Mouse (Mus musculus): ENCODE data around the gene Glt8d2. TPM values are rescaled to one million over a fixed set of nuclear protein-coding genes. Genes with fewer than 3 reads are reported as not detected.

The Glt8d2 gene
- polyA plus RNA-seq, 1 experiment = 2.8 TPM

DNA sequence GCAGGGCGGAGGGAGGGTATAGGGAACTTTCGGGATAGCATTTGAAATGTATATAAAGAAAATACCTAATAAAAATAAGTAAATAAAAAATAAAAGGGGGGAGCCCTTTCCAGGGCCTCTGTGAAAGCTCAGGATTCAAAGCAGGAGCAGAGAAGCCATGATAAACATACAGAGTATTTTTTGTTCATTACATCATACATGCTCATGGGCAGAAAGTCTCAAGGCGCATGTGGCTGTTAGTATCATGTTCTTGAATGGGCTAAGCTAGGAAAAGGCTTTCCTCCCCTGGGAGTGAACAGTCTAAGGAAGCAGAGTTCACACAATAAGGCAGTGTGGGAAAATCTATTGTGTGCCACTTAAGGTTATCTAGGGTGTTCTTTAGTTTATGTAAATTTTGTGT lies 54.1 kb downstream of the Glt8d2 start:
- H3K4me2 ChIP-seq (ENCODE audit: low read depth) = peak overlapping the region; percentile 18
- no peaks in the 10 kb centered on the region for H3K27me3 ChIP-seq (ENCODE audit: control insufficient read depth, insufficient read depth, insufficient read length)
- TF ChIP-seq USF1 (IDR thresholded peaks at IDR 0.05; ENCODE audit: low read depth) (no peak), MYOD1 (IDR thresholded peaks at IDR 0.05; ENCODE audit: control insufficient read depth in 1 of 3, insufficient read length in 2 of 3, low read depth in 2 of 3) (no peak), CEBPB (IDR thresholded peaks at IDR 0.05; ENCODE audit: insufficient read depth, poor library complexity, severe bottlenecking) (peak; percentile 84; the same call in 1 of the 2 replicates), TCF3 (IDR thresholded peaks at IDR 0.05; ENCODE audit: insufficient read length, low read depth) (no peak), E2F4 (IDR thresholded peaks at IDR 0.05; ENCODE audit: insufficient read depth) (no peak), REST (IDR thresholded peaks at IDR 0.05; ENCODE audit: insufficient read depth, insufficient read length) (no peak), MAX (IDR thresholded peaks at IDR 0.05; ENCODE audit: low read depth) (peak; percentile 76), SRF (IDR thresholded peaks at IDR 0.05; ENCODE audit: control insufficient read depth, insufficient read length, low read depth) (no peak)
- H3ac ChIP-seq (ENCODE audit: control insufficient read depth, insufficient read length) = no peak overlapping the region
- peaks cover 41% of the 10 kb centered on the region for H3K36me3 ChIP-seq (ENCODE audit: control insufficient read depth, insufficient read depth)
- H3K79me2 ChIP-seq (ENCODE audit: control insufficient read depth, insufficient read depth) = peaks cover 72% of the 10 kb centered on the region
- H3K4me3 ChIP-seq = no peak overlapping the region

DNA sequence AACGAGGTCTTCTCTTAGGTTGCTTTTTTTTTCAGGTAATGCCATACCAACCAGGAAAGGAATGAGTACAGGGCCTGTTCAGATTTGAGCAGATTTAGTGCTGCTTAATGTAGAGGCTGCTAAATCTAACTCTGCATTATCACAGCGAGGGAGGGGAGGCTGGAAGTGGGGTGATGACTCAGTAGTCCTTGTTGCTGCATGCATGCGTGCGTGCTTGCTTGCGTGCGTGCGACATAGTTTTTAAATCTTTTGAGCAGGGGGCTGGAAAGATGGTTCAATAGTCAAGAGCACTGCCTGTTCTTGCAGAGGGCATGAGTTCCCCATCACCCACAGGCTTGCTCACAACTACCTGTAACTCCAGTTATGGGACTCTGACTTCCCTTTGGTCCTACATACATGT lies 56.1 kb downstream of the Glt8d2 start:
- H3ac ChIP-seq (ENCODE audit: control insufficient read depth, insufficient read length) = no peak overlapping the region
- peaks cover 82% of the 10 kb centered on the region for H3K79me2 ChIP-seq (ENCODE audit: control insufficient read depth, insufficient read depth)
- TF ChIP-seq MYOG (IDR thresholded peaks at IDR 0.05; ENCODE audit: control insufficient read depth in 1 of 3, insufficient read depth in 1 of 3, insufficient read length in 2 of 3, low read depth in 2 of 3) = no peak
- no peak for TF ChIP-seq MYOD1 (IDR thresholded peaks at IDR 0.05; ENCODE audit: control insufficient read depth in 1 of 3, insufficient read length in 2 of 3, low read depth in 2 of 3)
- no peak for TF ChIP-seq USF1 (IDR thresholded peaks at IDR 0.05; ENCODE audit: low read depth)
- TF ChIP-seq REST (IDR thresholded peaks at IDR 0.05; ENCODE audit: insufficient read depth, insufficient read length) = no peak
- TF ChIP-seq POLR2AphosphoS2 (IDR thresholded peaks at IDR 0.05; ENCODE audit: insufficient read length, low read depth) = no peak
- TF ChIP-seq CEBPB (IDR thresholded peaks at IDR 0.05; ENCODE audit: insufficient read depth, poor library complexity, severe bottlenecking) = no peak
- no peak for TF ChIP-seq MAX (IDR thresholded peaks at IDR 0.05; ENCODE audit: low read depth)
- TF ChIP-seq TCF12 (IDR thresholded peaks at IDR 0.05; ENCODE audit: insufficient read depth, poor library complexity, severe bottlenecking) = no peak
- TF ChIP-seq TCF3 (IDR thresholded peaks at IDR 0.05; ENCODE audit: insufficient read length, low read depth) = no peak
- TF ChIP-seq E2F4 (IDR thresholded peaks at IDR 0.05; ENCODE audit: insufficient read depth) = no peak
- TF ChIP-seq POLR2A (IDR thresholded peaks at IDR 0.05; ENCODE audit: insufficient read length, low read depth) = no peak
- TF ChIP-seq SRF (IDR thresholded peaks at IDR 0.05; ENCODE audit: control insufficient read depth, insufficient read length, low read depth) = no peak
- H3K4me3 ChIP-seq = no peak overlapping the region
- H3K36me3 ChIP-seq (ENCODE audit: control insufficient read depth, insufficient read depth) = peaks cover 25% of the 10 kb centered on the region
- no peak overlapping the region for H3K4me2 ChIP-seq (ENCODE audit: low read depth)
- no peaks in the 10 kb centered on the region for H3K27me3 ChIP-seq (ENCODE audit: control insufficient read depth, insufficient read depth, insufficient read length)

DNA sequence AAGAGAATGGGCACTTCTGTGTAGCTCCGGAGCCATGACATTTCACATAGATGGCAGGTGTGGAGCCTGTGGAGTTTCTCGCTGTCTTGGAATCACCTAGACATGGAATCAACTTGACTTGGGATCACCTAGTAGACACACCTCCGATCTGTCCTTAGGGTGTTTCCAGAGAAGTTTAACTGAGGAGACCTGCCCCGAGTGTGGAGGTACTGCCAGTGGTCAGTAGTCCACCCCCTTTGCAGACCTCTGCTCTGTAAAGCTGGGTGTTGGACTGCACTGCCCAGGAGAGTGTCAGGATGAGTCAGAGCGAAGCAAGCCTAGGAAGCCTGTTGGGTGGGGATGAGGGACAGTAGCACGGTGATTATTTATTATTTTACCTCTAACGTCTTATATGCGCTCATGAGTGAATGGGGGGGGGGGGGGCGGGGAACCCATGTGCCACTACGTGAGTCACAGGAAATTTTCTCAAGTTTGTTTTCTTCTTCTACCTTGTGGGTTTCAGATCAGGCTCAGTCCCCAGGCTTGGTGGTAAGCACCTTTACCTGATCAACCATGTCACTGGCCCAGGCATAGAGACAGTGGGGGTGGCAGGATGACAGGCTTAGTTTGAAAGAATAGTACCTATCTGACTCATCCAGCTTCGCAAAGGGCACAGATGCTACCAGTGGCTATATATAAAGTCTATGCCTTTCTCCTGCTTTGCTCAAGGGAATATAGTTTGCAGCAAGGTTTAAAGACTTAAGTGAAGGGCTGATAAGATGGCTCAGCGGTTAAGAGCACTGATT lies 57.8 kb downstream of the Glt8d2 start:
- H3K4me3 ChIP-seq = no peak overlapping the region
- TF ChIP-seq POLR2AphosphoS2 (IDR thresholded peaks at IDR 0.05; ENCODE audit: insufficient read length, low read depth) (no peak), SRF (IDR thresholded peaks at IDR 0.05; ENCODE audit: control insufficient read depth, insufficient read length, low read depth) (no peak), E2F4 (IDR thresholded peaks at IDR 0.05; ENCODE audit: insufficient read depth) (no peak), REST (IDR thresholded peaks at IDR 0.05; ENCODE audit: insufficient read depth, insufficient read length) (no peak), CEBPB (IDR thresholded peaks at IDR 0.05; ENCODE audit: insufficient read depth, poor library complexity, severe bottlenecking) (no peak), TCF3 (IDR thresholded peaks at IDR 0.05; ENCODE audit: insufficient read length, low read depth) (no peak), TCF12 (IDR thresholded peaks at IDR 0.05; ENCODE audit: insufficient read depth, poor library complexity, severe bottlenecking) (no peak), POLR2A (IDR thresholded peaks at IDR 0.05; ENCODE audit: insufficient read length, low read depth) (no peak), MYOD1 (IDR thresholded peaks at IDR 0.05; ENCODE audit: control insufficient read depth in 1 of 3, insufficient read length in 2 of 3, low read depth in 2 of 3) (no peak), USF1 (IDR thresholded peaks at IDR 0.05; ENCODE audit: low read depth) (no peak)
- no peaks in the 10 kb centered on the region for H3K27me3 ChIP-seq (ENCODE audit: control insufficient read depth, insufficient read depth, insufficient read length)
- H3K79me2 ChIP-seq (ENCODE audit: control insufficient read depth, insufficient read depth) = peaks cover 76% of the 10 kb centered on the region
- H3ac ChIP-seq (ENCODE audit: control insufficient read depth, insufficient read length) = no peak overlapping the region
- H3K36me3 ChIP-seq (ENCODE audit: control insufficient read depth, insufficient read depth) = peaks cover 20% of the 10 kb centered on the region
- H3K4me2 ChIP-seq (ENCODE audit: low read depth) = no peak overlapping the region

DNA sequence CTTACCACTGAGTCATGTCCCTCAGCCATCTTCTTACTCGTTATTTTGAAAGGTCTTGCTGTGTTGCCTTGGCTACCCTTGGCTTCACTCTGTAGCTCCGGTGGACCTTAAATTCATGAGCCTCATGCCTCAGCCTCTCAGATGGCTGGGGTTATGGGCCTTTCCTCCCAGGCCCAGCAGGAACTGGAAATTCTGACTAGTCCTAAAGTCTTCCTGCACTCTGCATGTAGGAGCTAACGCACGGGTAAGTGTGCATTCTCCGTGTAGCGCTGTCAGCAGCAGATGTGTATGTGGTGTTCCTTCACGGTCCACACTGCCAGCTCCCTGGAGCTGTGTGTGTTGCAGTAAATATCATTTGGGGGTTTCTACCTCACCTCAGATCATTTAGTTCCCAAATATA lies 59.3 kb downstream of the Glt8d2 start:
- TF ChIP-seq REST (IDR thresholded peaks at IDR 0.05; ENCODE audit: insufficient read depth, insufficient read length) (no peak), USF1 (IDR thresholded peaks at IDR 0.05; ENCODE audit: low read depth) (no peak), MYOG (IDR thresholded peaks at IDR 0.05; ENCODE audit: control insufficient read depth in 1 of 3, insufficient read depth in 1 of 3, insufficient read length in 2 of 3, low read depth in 2 of 3) (no peak), E2F4 (IDR thresholded peaks at IDR 0.05; ENCODE audit: insufficient read depth) (no peak), POLR2A (IDR thresholded peaks at IDR 0.05; ENCODE audit: insufficient read length, low read depth) (no peak), MAX (IDR thresholded peaks at IDR 0.05; ENCODE audit: low read depth) (no peak), CEBPB (IDR thresholded peaks at IDR 0.05; ENCODE audit: insufficient read depth, poor library complexity, severe bottlenecking) (no peak), TCF3 (IDR thresholded peaks at IDR 0.05; ENCODE audit: insufficient read length, low read depth) (no peak), POLR2AphosphoS2 (IDR thresholded peaks at IDR 0.05; ENCODE audit: insufficient read length, low read depth) (no peak), SRF (IDR thresholded peaks at IDR 0.05; ENCODE audit: control insufficient read depth, insufficient read length, low read depth) (no peak), TCF12 (IDR thresholded peaks at IDR 0.05; ENCODE audit: insufficient read depth, poor library complexity, severe bottlenecking) (no peak), MYOD1 (IDR thresholded peaks at IDR 0.05; ENCODE audit: control insufficient read depth in 1 of 3, insufficient read length in 2 of 3, low read depth in 2 of 3) (no peak)
- Histone ChIP-seq H3K27me3 (ENCODE audit: control insufficient read depth, insufficient read depth, insufficient read length) (no peaks in the 10 kb centered on the region), H3ac (ENCODE audit: control insufficient read depth, insufficient read length) (no peak overlapping the region), H3K4me2 (ENCODE audit: low read depth) (peak overlapping the region; percentile 91), H3K4me3 (peak overlapping the region; percentile 50), H3K36me3 (ENCODE audit: control insufficient read depth, insufficient read depth) (peaks cover 11% of the 10 kb centered on the region), H3K79me2 (ENCODE audit: control insufficient read depth, insufficient read depth) (peaks cover 61% of the 10 kb centered on the region)

Measured in myocyte (in vitro differentiated cells).